Mouse (Mus musculus): ENCODE measurements around the gene Acot13.

- TF ChIP-seq POLR2A (IDR thresholded peaks at IDR 0.05; ENCODE audit: insufficient read depth, low read depth, low read length) (no peak), CTCF (IDR thresholded peaks at IDR 0.05; ENCODE audit: insufficient read depth, low read depth, low read length) (no peak)
These were observed 29.7 kb upstream of the Acot13 start for GRCm38 (mm10) chr13:24861084-24861483.
